Mouse (Mus musculus): ENCODE data around the gene Gm38431. TPM values are rescaled to one million over a fixed set of nuclear protein-coding genes. Genes with fewer than 3 reads are reported as not detected.

Gm38431 gene
- polyA plus RNA-seq (2015; fragmentation: Illumina TruSeq; extraction: RNeasy Lipid Tissue Mini Kit (QIAGEN cat#74804); ENCODE audit: low read depth, low replicate concordance) = 0.58 TPM

DNA sequence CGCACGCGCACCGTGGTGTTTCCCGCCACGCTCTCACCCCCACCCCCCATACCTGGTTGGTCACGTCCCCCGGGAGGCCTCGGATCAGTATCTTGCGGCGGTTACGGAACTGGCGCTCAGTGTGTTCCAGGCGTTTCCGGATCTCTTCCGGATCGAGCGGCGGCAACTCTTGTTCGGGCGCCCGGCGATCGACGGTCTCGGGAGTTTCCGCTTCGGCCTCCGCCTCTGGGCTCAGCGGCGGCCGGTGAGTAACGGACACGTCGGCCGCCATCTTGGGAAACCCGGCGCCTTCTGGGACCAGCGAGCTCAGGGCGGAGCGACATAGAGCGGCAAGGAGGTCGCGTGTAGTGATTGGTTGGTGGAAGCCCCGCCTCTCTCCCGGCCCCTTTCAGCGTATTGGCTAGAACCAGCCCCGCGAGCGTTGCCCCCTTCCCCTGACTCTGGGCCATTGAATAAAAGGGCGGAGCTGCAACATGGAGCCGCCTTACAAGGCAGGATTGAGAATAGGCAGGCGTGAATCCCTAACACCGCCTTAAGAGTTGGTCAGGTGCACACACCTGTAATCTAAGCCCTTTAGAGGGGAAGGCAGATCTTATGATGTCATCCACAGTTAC is at the start of gene Gm38431, which contains the start of gene Raver1:
Gene Gm38431, minus strand, starts transcription at position 291 of the 614 bp plus-strand sequence.
Gene Raver1, minus strand, starts transcription at position 302 of the 614 bp plus-strand sequence.

GRCm38 (mm10) chr9:21131059-21131956 is 39.5 kb upstream of the Gm38431 start, which contains the start of gene Tyk2:
TSS of gene Tyk2 (minus strand) at chr9:21131243.

GRCm38 (mm10) chr9:21073044-21073840 is 18.6 kb downstream of the Gm38431 start, which contains the start of the genes Gm49373 and Fdx1l:
TSS of gene Gm49373 (minus strand) at chr9:21073096.
TSS of gene Fdx1l (minus strand) at chr9:21073614.

DNA sequence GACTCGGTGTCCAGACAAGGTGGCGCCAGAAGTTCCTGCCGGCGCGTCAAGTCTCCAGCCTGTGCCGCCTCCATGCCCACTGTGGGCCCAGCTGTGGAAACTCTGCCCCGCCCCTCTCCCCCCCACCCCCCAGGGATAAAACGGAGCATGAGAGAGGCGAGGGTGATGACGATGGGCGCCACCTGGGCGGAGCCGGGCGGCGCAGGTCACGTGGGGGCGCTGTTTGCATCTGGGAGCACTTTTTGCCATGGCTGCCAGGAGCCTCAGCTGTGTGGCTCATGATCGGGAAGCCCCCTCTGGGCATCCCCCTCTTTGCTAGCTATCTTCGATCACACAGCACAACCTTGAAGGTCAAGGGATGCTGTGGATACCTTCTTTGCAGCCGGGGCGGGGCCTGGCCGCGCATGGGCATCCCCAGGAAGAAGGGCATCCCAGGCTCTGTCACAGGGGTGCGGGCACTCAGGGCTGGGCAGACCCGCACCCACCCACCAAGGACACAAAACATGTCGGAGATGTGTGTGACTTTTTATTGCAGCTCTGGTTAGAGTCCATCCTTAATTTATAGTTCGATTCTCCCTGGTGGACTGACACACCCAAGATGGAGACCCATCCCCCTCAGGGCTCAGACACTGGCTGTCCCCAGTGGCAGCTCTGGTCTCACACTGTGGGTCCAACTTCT is 24.7 kb downstream of the Gm38431 start, which contains the start of gene Zglp1:
Gene Zglp1, minus strand, starts transcription at position 88 of the 679 bp plus-strand sequence.

DNA sequence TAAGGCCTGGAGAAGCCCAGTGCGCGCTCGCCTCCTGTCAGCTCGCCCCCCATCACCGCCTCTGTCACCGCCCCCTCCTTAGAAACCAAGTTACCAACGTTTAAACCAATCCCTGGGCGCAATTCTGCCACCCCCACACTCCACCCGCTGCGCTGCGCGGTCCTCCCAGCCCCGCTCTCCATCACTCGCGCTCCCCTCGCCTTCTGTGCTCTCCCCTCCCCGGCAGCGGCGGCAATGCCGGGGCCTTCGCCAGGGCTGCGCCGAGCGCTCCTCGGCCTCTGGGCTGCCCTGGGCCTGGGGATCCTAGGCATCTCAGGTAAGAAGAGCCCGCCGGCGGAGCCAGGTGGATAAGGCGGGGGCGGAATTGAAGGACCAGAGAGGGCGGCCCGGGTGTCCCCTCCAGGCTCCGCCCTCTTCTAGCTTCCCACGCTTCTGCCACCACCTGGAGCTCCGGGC is 59.9 kb downstream of the Gm38431 start, which contains the start of gene Icam5:
Gene Icam5, plus strand, starts transcription at position 178 of the 456 bp plus-strand sequence.

GRCm38 (mm10) chr9:21029291-21030054 is 62.3 kb downstream of the Gm38431 start, which contains the start of gene Icam4:
TSS of gene Icam4 (plus strand) at chr9:21029373.

Other genes starting within 250 kb of the Gm38431 start
- 87.5 TPM for gene A230050P20Rik, start 223.4 kb downstream of the Gm38431 start, polyA plus RNA-seq (2015; fragmentation: Illumina TruSeq; extraction: RNeasy Lipid Tissue Mini Kit (QIAGEN cat#74804); ENCODE audit: low read depth, low replicate concordance)
- gene Angptl6, start 212.3 kb downstream of the Gm38431 start, polyA plus RNA-seq (2015; fragmentation: Illumina TruSeq; extraction: RNeasy Lipid Tissue Mini Kit (QIAGEN cat#74804); ENCODE audit: low read depth, low replicate concordance) = 11.2 TPM
- gene Ppan, start 203.8 kb downstream of the Gm38431 start, polyA plus RNA-seq (2015; fragmentation: Illumina TruSeq; extraction: RNeasy Lipid Tissue Mini Kit (QIAGEN cat#74804); ENCODE audit: low read depth, low replicate concordance) = 20.5 TPM
- gene Eif3g, start 193.4 kb downstream of the Gm38431 start, polyA plus RNA-seq (2015; fragmentation: Illumina TruSeq; extraction: RNeasy Lipid Tissue Mini Kit (QIAGEN cat#74804); ENCODE audit: low read depth, low replicate concordance) = 131 TPM
- 23.5 TPM for gene Dnmt1, start 132.1 kb downstream of the Gm38431 start, polyA plus RNA-seq (2015; fragmentation: Illumina TruSeq; extraction: RNeasy Lipid Tissue Mini Kit (QIAGEN cat#74804); ENCODE audit: low read depth, low replicate concordance)
- 1.8 TPM for gene S1pr2, start 115.2 kb downstream of the Gm38431 start, polyA plus RNA-seq (2015; fragmentation: Illumina TruSeq; extraction: RNeasy Lipid Tissue Mini Kit (QIAGEN cat#74804); ENCODE audit: low read depth, low replicate concordance)
- 70.1 TPM for gene Mrpl4, start 89.3 kb downstream of the Gm38431 start, polyA plus RNA-seq (2015; fragmentation: Illumina TruSeq; extraction: RNeasy Lipid Tissue Mini Kit (QIAGEN cat#74804); ENCODE audit: low read depth, low replicate concordance)
- gene Icam1, start 76.0 kb downstream of the Gm38431 start, polyA plus RNA-seq (2015; fragmentation: Illumina TruSeq; extraction: RNeasy Lipid Tissue Mini Kit (QIAGEN cat#74804); ENCODE audit: low read depth, low replicate concordance) = 1.8 TPM
- 1.9 TPM for gene Icam4, start 62.6 kb downstream of the Gm38431 start, polyA plus RNA-seq (2015; fragmentation: Illumina TruSeq; extraction: RNeasy Lipid Tissue Mini Kit (QIAGEN cat#74804); ENCODE audit: low read depth, low replicate concordance)
- gene Icam5, start 59.9 kb downstream of the Gm38431 start, polyA plus RNA-seq (2015; fragmentation: Illumina TruSeq; extraction: RNeasy Lipid Tissue Mini Kit (QIAGEN cat#74804); ENCODE audit: low read depth, low replicate concordance) = 111 TPM
- not detected for gene Zglp1, start 24.9 kb downstream of the Gm38431 start, polyA plus RNA-seq (2015; fragmentation: Illumina TruSeq; extraction: RNeasy Lipid Tissue Mini Kit (QIAGEN cat#74804); ENCODE audit: low read depth, low replicate concordance)
- 1.4 TPM for gene Gm49373, start 18.9 kb downstream of the Gm38431 start, polyA plus RNA-seq (2015; fragmentation: Illumina TruSeq; extraction: RNeasy Lipid Tissue Mini Kit (QIAGEN cat#74804); ENCODE audit: low read depth, low replicate concordance)
- 105 TPM for gene Fdx1l, start 18.4 kb downstream of the Gm38431 start, polyA plus RNA-seq (2015; fragmentation: Illumina TruSeq; extraction: RNeasy Lipid Tissue Mini Kit (QIAGEN cat#74804); ENCODE audit: low read depth, low replicate concordance)
- 20.6 TPM for gene Raver1, start within 50 bp of the Gm38431 start, polyA plus RNA-seq (2015; fragmentation: Illumina TruSeq; extraction: RNeasy Lipid Tissue Mini Kit (QIAGEN cat#74804); ENCODE audit: low read depth, low replicate concordance)
- 8.4 TPM for gene Tyk2, start 39.2 kb upstream of the Gm38431 start, polyA plus RNA-seq (2015; fragmentation: Illumina TruSeq; extraction: RNeasy Lipid Tissue Mini Kit (QIAGEN cat#74804); ENCODE audit: low read depth, low replicate concordance)
- gene Cdc37, start 58.0 kb upstream of the Gm38431 start, polyA plus RNA-seq (2015; fragmentation: Illumina TruSeq; extraction: RNeasy Lipid Tissue Mini Kit (QIAGEN cat#74804); ENCODE audit: low read depth, low replicate concordance) = 183 TPM
- gene Pde4a, start 73.7 kb upstream of the Gm38431 start, polyA plus RNA-seq (2015; fragmentation: Illumina TruSeq; extraction: RNeasy Lipid Tissue Mini Kit (QIAGEN cat#74804); ENCODE audit: low read depth, low replicate concordance) = 61.8 TPM
- gene Keap1, start 147.4 kb upstream of the Gm38431 start, polyA plus RNA-seq (2015; fragmentation: Illumina TruSeq; extraction: RNeasy Lipid Tissue Mini Kit (QIAGEN cat#74804); ENCODE audit: low read depth, low replicate concordance) = 44.7 TPM
- 15.2 TPM for gene S1pr5, start 156.4 kb upstream of the Gm38431 start, polyA plus RNA-seq (2015; fragmentation: Illumina TruSeq; extraction: RNeasy Lipid Tissue Mini Kit (QIAGEN cat#74804); ENCODE audit: low read depth, low replicate concordance)
- 43.8 TPM for gene Atg4d, start 173.3 kb upstream of the Gm38431 start, polyA plus RNA-seq (2015; fragmentation: Illumina TruSeq; extraction: RNeasy Lipid Tissue Mini Kit (QIAGEN cat#74804); ENCODE audit: low read depth, low replicate concordance)
- gene Kri1, start 196.0 kb upstream of the Gm38431 start, polyA plus RNA-seq (2015; fragmentation: Illumina TruSeq; extraction: RNeasy Lipid Tissue Mini Kit (QIAGEN cat#74804); ENCODE audit: low read depth, low replicate concordance) = 32.4 TPM
- 74.0 TPM for gene Cdkn2d, start 199.4 kb upstream of the Gm38431 start, polyA plus RNA-seq (2015; fragmentation: Illumina TruSeq; extraction: RNeasy Lipid Tissue Mini Kit (QIAGEN cat#74804); ENCODE audit: low read depth, low replicate concordance)
- 1.8 TPM for gene Ap1m2, start 220.3 kb upstream of the Gm38431 start, polyA plus RNA-seq (2015; fragmentation: Illumina TruSeq; extraction: RNeasy Lipid Tissue Mini Kit (QIAGEN cat#74804); ENCODE audit: low read depth, low replicate concordance)
- 41.5 TPM for gene Slc44a2, start 228.7 kb upstream of the Gm38431 start, polyA plus RNA-seq (2015; fragmentation: Illumina TruSeq; extraction: RNeasy Lipid Tissue Mini Kit (QIAGEN cat#74804); ENCODE audit: low read depth, low replicate concordance)